Mouse (Mus musculus) stomach, embryonic 16.5 days (tissue): ENCODE results near the gene Renbp. TPM values are rescaled to one million over a fixed set of nuclear protein-coding genes. Genes with fewer than 3 reads are reported as not detected.
A peak's percentile ranks its signal among the peaks of the same experiment; 100 is the strongest.

Experiments
- ATAC-seq: fragments of 200-750 bp; cut with Nextera tagmentation; 2 replicates; pipeline ENCODE4 v1.8.0; 2017; ENCODE audit warnings: moderate number of reproducible peaks, moderate TSS enrichment; ENCODE audit not compliant: insufficient read depth, low FRiP score
- H3K27ac ChIP-seq: fragments of 300-500 bp; sonication (generic); 2 replicates; pipeline ENCODE4 v1.5.1; 2014; ENCODE audit warnings: low read length
- H3K27me3 ChIP-seq: fragments of 300-500 bp; sonication (generic); 2 replicates; pipeline ENCODE4 v1.6.1; 2014; ENCODE audit warnings: low read length, control low read depth, mixed read lengths; ENCODE audit not compliant: control insufficient read depth, insufficient read depth
- H3K36me3 ChIP-seq: fragments of 300-500 bp; sonication (generic); 2 replicates; pipeline ENCODE4 v1.6.1; 2014; ENCODE audit warnings: low read length; ENCODE audit not compliant: control insufficient read depth, insufficient read depth
- H3K4me1 ChIP-seq: fragments of 300-500 bp; sonication (generic); 2 replicates; pipeline ENCODE4 v1.6.1; 2014; ENCODE audit warnings: low read length, control low read depth, mixed read lengths; ENCODE audit not compliant: control insufficient read depth, insufficient read depth
- H3K4me2 ChIP-seq: fragments of 300-500 bp; sonication (generic); 2 replicates; pipeline ENCODE4 v1.6.1; 2014; ENCODE audit warnings: low read depth, low read length, mixed read lengths
- H3K4me3 ChIP-seq: fragments of 300-500 bp; sonication (generic); replicated peaks from 2 replicates; pipeline ENCODE4 v1.5.1; 2014; ENCODE audit warnings: mild to moderate bottlenecking, low read length
- H3K9ac ChIP-seq: fragments of 300-500 bp; sonication (generic); 2 replicates; pipeline ENCODE4 v1.6.1; 2014; ENCODE audit warnings: low read length
- H3K9me3 ChIP-seq: fragments of 300-500 bp; sonication (generic); replicated peaks from 2 replicates; pipeline ENCODE4 v1.6.1; 2016; ENCODE audit warnings: low read length, control low read depth; ENCODE audit not compliant: control insufficient read depth
- WGBS: fragments of 180-500 bp; shearing (Covaris S2); extraction: QIAGEN DNeasy Blood & Tissue Kit; methylation state at CpG from one replicate; pipeline ENCODE4 v1.1.7; 2014; 5-methylcytosine and 5-hydroxymethylcytosine counted together
- polyA plus RNA-seq: library from polyadenylated mRNA; unstranded; fragments of >200 nt; fragmentation: Nextera tagmentation; extraction: Ambion mirVana; gene quantifications from 2 replicates; pipeline ENCODE4 v1.2.1, GENCODE M21; 2015

Renbp gene
- polyA plus RNA-seq, 1 experiment from 2014 or later: 65.5 TPM

DNA sequence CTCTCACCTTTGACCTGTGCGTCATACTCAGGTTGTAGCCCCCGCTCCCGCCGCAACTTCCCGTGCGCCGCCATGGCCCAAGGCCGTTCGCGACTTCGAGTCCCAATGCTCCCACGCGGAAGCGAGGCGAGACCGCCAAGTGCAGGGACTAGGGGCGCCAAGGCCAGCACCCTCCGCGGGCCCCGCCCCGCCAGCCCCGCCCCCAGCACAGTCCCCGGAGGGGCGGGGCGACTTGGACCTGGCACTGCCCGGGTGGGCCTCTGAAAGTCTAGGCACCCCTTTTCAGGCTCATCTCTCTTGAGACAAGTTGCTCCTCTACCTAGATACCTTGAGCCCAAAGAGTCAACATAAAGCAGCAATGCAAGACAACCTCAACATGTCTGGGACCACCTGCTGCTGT is 19.5 kb downstream of the Renbp start:
- 8% methylated on average over 26 of the region's 26 CpGs for WGBS
- peak overlapping the region; percentile 26 for H3K4me3 ChIP-seq

DNA sequence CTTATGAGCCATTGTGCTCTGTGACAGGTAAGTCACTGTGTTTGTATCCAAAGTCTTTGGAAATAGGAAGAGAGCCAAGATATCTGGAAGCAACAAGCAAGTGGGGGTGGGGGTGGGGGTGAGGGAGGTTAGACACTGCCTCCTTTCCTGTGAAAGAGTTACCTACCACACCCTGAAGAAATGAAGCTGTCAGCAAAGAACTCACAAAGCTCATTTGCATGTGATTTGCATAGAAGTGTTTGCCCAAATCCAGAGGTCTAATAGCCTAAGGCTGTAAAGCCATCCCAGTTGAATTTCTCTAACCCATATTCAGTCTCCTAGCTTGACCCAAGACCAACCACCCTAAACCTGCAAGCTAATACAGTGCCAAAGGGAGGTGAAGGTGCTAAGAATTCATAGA is 20.2 kb downstream of the Renbp start:
- Histone ChIP-seq H3K36me3 (no peaks in the 10 kb centered on the region), H3K4me2 (no peak overlapping the region), H3K9me3 (no peaks in the 10 kb centered on the region), H3K4me3 (no peak overlapping the region; the same call in 1 of the 2 replicates), H3K27ac (no peak overlapping the region), H3K27me3 (no peaks in the 10 kb centered on the region; the same call in 1 of the 2 replicates), H3K9ac (no peak overlapping the region), H3K4me1 (no peaks in the 10 kb centered on the region)
- ATAC-seq: no peak

More for the DNA sequence above, 19.5 kb downstream of the Renbp start:
- Histone ChIP-seq H3K27me3 (no peaks in the 10 kb centered on the region; the same call in 1 of the 2 replicates), H3K9ac (no peak overlapping the region; the same call in 1 of the 2 replicates), H3K4me1 (no peaks in the 10 kb centered on the region), H3K9me3 (no peaks in the 10 kb centered on the region), H3K4me2 (peak overlapping the region; percentile 45), H3K36me3 (no peaks in the 10 kb centered on the region), H3K27ac (no peak overlapping the region)
- no peak for ATAC-seq

DNA sequence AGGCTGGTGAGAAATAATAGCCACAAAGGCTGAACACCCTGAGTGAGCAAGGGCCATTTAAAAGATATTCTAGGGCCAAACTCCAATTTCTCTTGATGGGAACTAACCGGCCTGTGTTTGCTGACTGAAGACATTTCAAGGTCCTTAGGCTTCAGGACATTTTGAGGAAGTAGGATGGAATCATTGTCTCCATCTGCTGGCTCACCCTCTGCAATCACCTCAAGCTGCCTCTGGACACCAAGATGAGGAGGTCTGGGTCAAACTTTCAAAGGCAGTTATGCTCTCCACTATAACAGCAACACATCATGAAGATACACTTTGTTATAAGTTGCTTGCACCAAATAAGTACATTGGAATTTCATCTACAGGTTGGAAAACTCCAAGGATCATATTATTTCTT is 20.6 kb downstream of the Renbp start:
- H3K27ac ChIP-seq: no peak overlapping the region
- H3K4me3 ChIP-seq: no peak overlapping the region
- no peaks in the 10 kb centered on the region; the same call in 1 of the 2 replicates for H3K27me3 ChIP-seq
- WGBS: 77% methylated on average over 1 of the region's 1 CpGs
- no peak for ATAC-seq
- H3K4me2 ChIP-seq: no peak overlapping the region
- no peaks in the 10 kb centered on the region for H3K4me1 ChIP-seq
- no peaks in the 10 kb centered on the region for H3K36me3 ChIP-seq
- H3K9me3 ChIP-seq: no peaks in the 10 kb centered on the region
- no peak overlapping the region for H3K9ac ChIP-seq

DNA sequence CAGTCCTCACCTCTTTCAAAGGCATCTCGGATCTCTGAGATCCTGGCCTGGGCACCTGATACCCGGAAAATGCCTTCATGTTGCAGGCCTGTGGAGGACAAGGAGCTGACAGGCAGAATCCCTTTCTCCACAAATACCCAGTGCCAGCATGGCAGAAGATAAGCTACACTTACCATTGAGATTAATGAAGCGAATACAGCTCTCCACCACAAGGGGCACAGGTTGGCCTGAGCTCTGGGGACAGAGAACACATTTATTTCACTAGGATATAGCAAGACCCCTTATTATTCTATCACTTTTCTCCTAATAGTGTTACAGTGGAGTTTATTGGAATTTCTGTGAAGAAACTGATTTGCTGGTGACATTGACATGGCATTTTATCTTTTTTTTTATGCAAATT is 32.7 kb downstream of the Renbp start:
- Histone ChIP-seq H3K27ac (no peak overlapping the region), H3K4me3 (no peak overlapping the region), H3K4me2 (no peak overlapping the region), H3K36me3 (no peaks in the 10 kb centered on the region), H3K9ac (no peak overlapping the region), H3K4me1 (no peaks in the 10 kb centered on the region), H3K9me3 (no peaks in the 10 kb centered on the region), H3K27me3 (no peaks in the 10 kb centered on the region)
- 73% methylated on average over 3 of the region's 3 CpGs for WGBS
- no peak for ATAC-seq

DNA sequence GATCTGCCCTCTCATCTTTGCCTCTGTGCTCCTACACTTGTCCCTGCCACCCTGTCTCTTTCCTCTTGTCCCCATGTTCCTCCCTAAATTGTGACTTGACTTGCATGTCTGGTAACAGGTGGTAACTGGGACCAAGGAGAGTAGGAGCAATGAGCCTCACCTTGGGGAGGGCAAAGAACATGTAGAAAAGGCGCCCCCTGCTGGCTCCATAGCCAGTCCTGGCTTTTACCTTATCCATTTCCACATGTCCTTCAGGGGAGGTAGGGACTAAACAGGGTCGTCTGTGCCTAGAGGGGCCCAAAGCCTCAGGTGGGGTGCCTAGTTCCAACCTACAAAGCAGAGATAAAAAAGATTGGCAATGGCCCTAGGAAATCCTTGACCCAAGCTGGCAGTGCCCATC is 34.9 kb downstream of the Renbp start, which contains the start of gene L1cam:
TSS of gene L1cam (minus strand) at position 387 of the 400 bp plus-strand sequence.
- H3K4me2 ChIP-seq: no peak within 1 kb of the TSS
- no peaks in the 10 kb centered on the region for H3K9me3 ChIP-seq
- H3K4me3 ChIP-seq: no peak within 1 kb of the TSS
- H3K27me3 ChIP-seq: no peaks in the 10 kb centered on the region
- ATAC-seq: no peak
- H3K4me1 ChIP-seq: no peaks in the 10 kb centered on the region
- 21% methylated on average over 2 of the region's 2 CpGs for WGBS
- no peaks in the 10 kb centered on the region for H3K36me3 ChIP-seq
- no peak within 1 kb of the TSS for H3K27ac ChIP-seq
- H3K9ac ChIP-seq: no peak within 1 kb of the TSS

DNA sequence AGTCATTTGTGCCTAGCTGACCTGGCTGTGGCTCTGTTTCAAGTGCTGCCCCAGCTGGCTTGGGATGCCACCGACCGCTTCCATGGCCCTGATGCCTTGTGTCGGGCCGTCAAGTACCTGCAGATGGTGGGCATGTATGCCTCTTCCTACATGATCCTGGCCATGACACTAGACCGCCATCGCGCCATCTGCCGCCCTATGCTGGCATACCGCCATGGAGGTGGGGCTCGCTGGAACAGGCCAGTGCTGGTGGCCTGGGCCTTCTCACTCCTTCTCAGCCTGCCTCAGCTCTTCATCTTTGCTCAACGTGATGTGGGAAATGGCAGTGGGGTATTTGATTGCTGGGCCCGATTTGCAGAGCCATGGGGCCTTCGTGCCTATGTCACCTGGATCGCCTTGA is 37.8 kb downstream of the Renbp start:
- Histone ChIP-seq H3K4me3 (no peak overlapping the region), H3K27ac (no peak overlapping the region), H3K36me3 (no peaks in the 10 kb centered on the region), H3K4me2 (no peak overlapping the region), H3K27me3 (no peaks in the 10 kb centered on the region), H3K9ac (no peak overlapping the region), H3K4me1 (no peaks in the 10 kb centered on the region), H3K9me3 (no peaks in the 10 kb centered on the region)
- WGBS: 90% methylated on average over 14 of the region's 14 CpGs
- no peak for ATAC-seq

DNA sequence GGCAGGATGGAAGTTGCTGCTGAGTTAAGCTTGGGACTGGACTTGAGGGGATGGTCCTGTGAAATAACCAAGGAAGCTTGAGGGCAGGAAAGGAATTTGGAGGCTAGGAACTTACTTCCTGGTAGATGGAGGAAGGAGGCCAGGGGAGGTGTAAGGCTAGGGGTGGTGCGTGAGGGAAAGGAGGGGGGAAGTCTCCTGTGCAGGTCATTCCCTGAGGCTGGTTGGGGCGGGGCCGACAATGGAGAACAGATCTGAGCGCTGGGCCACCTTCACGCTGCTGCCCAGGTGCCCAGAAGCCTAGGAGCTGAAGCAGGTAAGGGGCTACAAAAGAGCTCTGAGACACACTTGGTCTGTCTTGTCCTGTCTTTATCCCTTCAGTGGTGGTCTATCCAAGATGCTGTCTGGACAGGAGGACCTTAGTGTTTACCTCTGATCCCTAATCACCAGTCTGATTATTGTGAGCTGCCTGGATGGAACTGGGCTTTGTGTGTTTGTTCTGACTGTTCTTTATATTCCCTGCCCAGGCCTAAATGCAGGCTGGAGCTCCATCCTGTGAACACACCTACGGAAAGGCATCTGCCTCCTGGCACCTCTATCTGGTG is 39.0 kb downstream of the Renbp start, which contains the start of gene Avpr2:
TSS of gene Avpr2 (plus strand) at position 552 of the 602 bp plus-strand sequence.
- Histone ChIP-seq H3K27ac (no peak within 1 kb of the TSS), H3K9ac (no peak within 1 kb of the TSS), H3K4me2 (no peak within 1 kb of the TSS), H3K36me3 (no peaks in the 10 kb centered on the region), H3K4me3 (no peak within 1 kb of the TSS), H3K27me3 (no peaks in the 10 kb centered on the region), H3K4me1 (no peaks in the 10 kb centered on the region), H3K9me3 (no peaks in the 10 kb centered on the region)
- 0 out of 2 replicates have a peak, but pooled peaks have one; percentile 56 for ATAC-seq
- 61% methylated on average over 6 of the region's 6 CpGs for WGBS

DNA sequence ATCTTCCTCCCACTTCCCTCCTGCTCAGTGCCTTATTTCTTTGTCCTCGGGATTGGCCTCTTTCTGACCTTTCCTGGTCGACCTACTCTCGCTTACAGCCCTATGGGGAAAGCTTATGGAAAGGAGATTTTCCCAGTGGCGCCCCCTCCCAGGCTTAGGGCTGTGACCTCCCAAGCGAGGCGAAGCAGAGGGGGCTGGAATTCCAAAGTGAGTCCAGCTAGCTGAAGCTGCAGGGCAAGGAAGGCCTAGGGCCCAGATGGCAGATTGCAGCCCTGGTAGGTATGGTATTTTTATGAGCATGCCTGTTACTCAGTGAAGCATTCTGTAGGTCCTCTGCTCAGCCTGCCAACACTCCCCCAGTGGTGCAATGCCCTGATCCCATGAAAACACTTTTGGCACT is 49.2 kb downstream of the Renbp start:
- H3K4me2 ChIP-seq: no peak overlapping the region
- no peak overlapping the region for H3K4me3 ChIP-seq
- H3K4me1 ChIP-seq: no peaks in the 10 kb centered on the region
- H3K36me3 ChIP-seq: no peaks in the 10 kb centered on the region
- 34% methylated on average over 6 of the region's 6 CpGs for WGBS
- no peaks in the 10 kb centered on the region for H3K9me3 ChIP-seq
- H3K9ac ChIP-seq: no peak overlapping the region
- peaks cover 10% of the 10 kb centered on the region; the same call in 1 of the 2 replicates for H3K27me3 ChIP-seq
- no peak for ATAC-seq
- no peak overlapping the region for H3K27ac ChIP-seq

DNA sequence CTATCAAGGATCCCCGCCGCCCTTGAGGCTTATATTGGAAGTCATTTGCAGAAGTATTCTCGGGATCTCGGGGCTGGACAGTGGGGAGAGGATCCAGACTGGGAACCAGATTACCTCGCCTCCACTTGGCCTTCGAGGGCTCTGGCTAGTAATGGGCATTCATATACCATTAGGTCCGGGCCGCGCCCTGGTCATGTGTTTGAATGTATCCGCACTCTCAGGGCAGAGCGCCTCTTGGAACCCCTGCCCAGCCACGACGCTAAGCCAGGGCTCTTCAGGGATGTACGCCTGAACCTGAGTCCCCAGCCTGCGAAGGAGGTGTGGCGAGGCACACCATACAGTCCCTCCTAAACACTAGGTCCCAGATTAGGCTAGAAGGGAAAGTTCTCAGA is 49.6 kb downstream of the Renbp start:
- no peaks in the 10 kb centered on the region for H3K4me1 ChIP-seq
- H3K9ac ChIP-seq: peak overlapping the region; percentile 57; the same call in 1 of the 2 replicates
- no peaks in the 10 kb centered on the region for H3K36me3 ChIP-seq
- peak; percentile 23; the same call in 1 of the 2 replicates for ATAC-seq
- WGBS: 26% methylated on average over 16 of the region's 16 CpGs
- H3K4me3 ChIP-seq: peak overlapping the region; percentile 46
- peaks cover 10% of the 10 kb centered on the region; the same call in 1 of the 2 replicates for H3K27me3 ChIP-seq
- no peak overlapping the region for H3K27ac ChIP-seq
- peak overlapping the region; percentile 72 for H3K4me2 ChIP-seq
- H3K9me3 ChIP-seq: no peaks in the 10 kb centered on the region
